Mouse (Mus musculus) liver, adult 2 months (tissue): ENCODE results near the gene Relt.

Experiments used
- CTCF ChIP-seq: fragments of 200-500 bp; IDR thresholded peaks from 2 replicates; pipeline ENCODE4 v1.5.1; 2011; ENCODE audit warnings: low read depth, low read length, control low read depth
- POLR2A ChIP-seq: fragments of 200-500 bp; IDR thresholded peaks from 2 replicates; pipeline ENCODE4 v1.6.1; 2011; ENCODE audit warnings: low read length, control low read depth; ENCODE audit not compliant: insufficient read depth; ENCODE audit errors: extremely low read depth

- no peak for TF ChIP-seq CTCF
- no peak for TF ChIP-seq POLR2A
Observed at GRCm38 (mm10) chr7:100842175-100842574, 21.1 kb downstream of the Relt start.
